Mouse (Mus musculus) spleen, adult 2 months (tissue): ENCODE results near the gene Nars2.

Experiments
- CTCF ChIP-seq: fragments of 200-500 bp; IDR thresholded peaks from 2 replicates; pipeline ENCODE4 v1.5.1; 2011; ENCODE audit warnings: mild to moderate bottlenecking, inconsistent platforms; ENCODE audit not compliant: insufficient read depth, insufficient read length, insufficient replicate concordance; ENCODE audit errors: extremely low read depth
- POLR2A ChIP-seq: fragments of 200-500 bp; IDR thresholded peaks from 2 replicates; pipeline ENCODE4 v1.6.1; 2011; ENCODE audit warnings: low read depth, low read length, inconsistent platforms

DNA sequence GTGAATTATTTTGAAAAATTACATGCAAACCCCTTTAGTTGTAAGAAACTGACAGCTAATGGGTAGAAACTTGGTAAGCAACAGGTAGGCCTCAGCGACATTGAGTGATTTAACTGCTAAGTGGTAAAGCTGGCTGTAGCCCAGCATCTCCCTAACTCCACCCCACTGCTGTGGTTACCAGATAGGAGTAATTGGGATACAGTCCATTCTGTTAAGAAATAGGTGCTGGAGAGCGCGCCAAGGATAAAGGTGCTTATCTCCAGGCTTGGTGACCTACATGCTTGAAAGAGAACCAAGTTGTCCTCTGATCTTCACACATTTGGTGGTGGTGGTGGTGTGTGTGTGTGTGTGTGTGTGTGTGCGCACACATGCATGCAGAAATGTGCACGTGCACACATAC lies 7.9 kb downstream of the Nars2 start:
- TF ChIP-seq POLR2A (no peak), CTCF (no peak)
